Mouse (Mus musculus): ENCODE measurements around the gene Ttyh2.

Gene Ttyh2

GRCm38 (mm10) chr11:114652531-114652930 is 22.7 kb upstream of the Ttyh2 start:
- no peak for TF ChIP-seq GATA4 (IDR thresholded peaks at IDR 0.05; ENCODE audit: insufficient replicate concordance, low read length)

GRCm38 (mm10) chr11:114653664-114654063 is 21.6 kb upstream of the Ttyh2 start:
- no peak for TF ChIP-seq GATA4 (IDR thresholded peaks at IDR 0.05; ENCODE audit: insufficient replicate concordance, low read length)

- no peak for TF ChIP-seq GATA4 (IDR thresholded peaks at IDR 0.05; ENCODE audit: insufficient replicate concordance, low read length)
Measured at GRCm38 (mm10) chr11:114654552-114654951, 20.7 kb upstream of the Ttyh2 start.

GRCm38 (mm10) chr11:114655350-114656008 is 19.8 kb upstream of the Ttyh2 start:
- no peak for TF ChIP-seq GATA4 (IDR thresholded peaks at IDR 0.05; ENCODE audit: insufficient replicate concordance, low read length)

- no peak for TF ChIP-seq GATA4 (IDR thresholded peaks at IDR 0.05; ENCODE audit: insufficient replicate concordance, low read length)
Measured at GRCm38 (mm10) chr11:114656994-114657644, 18.1 kb upstream of the Ttyh2 start.

- TF ChIP-seq GATA4 (IDR thresholded peaks at IDR 0.05; ENCODE audit: insufficient replicate concordance, low read length), result no peak
Measured at GRCm38 (mm10) chr11:114657737-114658136, 17.5 kb upstream of the Ttyh2 start.

- no peak for TF ChIP-seq GATA4 (IDR thresholded peaks at IDR 0.05; ENCODE audit: insufficient replicate concordance, low read length)
Measured at GRCm38 (mm10) chr11:114662161-114662560, 13.1 kb upstream of the Ttyh2 start.

GRCm38 (mm10) chr11:114662746-114663362 is 12.4 kb upstream of the Ttyh2 start:
- no peak for TF ChIP-seq GATA4 (IDR thresholded peaks at IDR 0.05; ENCODE audit: insufficient replicate concordance, low read length)

GRCm38 (mm10) chr11:114664164-114664563 is 11.1 kb upstream of the Ttyh2 start:
- TF ChIP-seq GATA4 (IDR thresholded peaks at IDR 0.05; ENCODE audit: insufficient replicate concordance, low read length), result no peak

GRCm38 (mm10) chr11:114665463-114665862 is 9.8 kb upstream of the Ttyh2 start:
- no peak for TF ChIP-seq GATA4 (IDR thresholded peaks at IDR 0.05; ENCODE audit: insufficient replicate concordance, low read length)

GRCm38 (mm10) chr11:114666786-114667185 is 8.4 kb upstream of the Ttyh2 start:
- TF ChIP-seq GATA4 (IDR thresholded peaks at IDR 0.05; ENCODE audit: insufficient replicate concordance, low read length), result no peak

- TF ChIP-seq GATA4 (IDR thresholded peaks at IDR 0.05; ENCODE audit: insufficient replicate concordance, low read length), result no peak
Measured at GRCm38 (mm10) chr11:114667236-114667931, 7.8 kb upstream of the Ttyh2 start.

- peak; percentile 52; the same call in 1 of the 2 replicates for TF ChIP-seq GATA4 (IDR thresholded peaks at IDR 0.05; ENCODE audit: insufficient replicate concordance, low read length)
Measured at GRCm38 (mm10) chr11:114668301-114668710, 6.9 kb upstream of the Ttyh2 start, which contains the start of gene Rpl38. Gene Rpl38 (plus strand): TSS chr11:114668524.

GRCm38 (mm10) chr11:114668741-114669623 is 6.2 kb upstream of the Ttyh2 start:
- no peak for TF ChIP-seq GATA4 (IDR thresholded peaks at IDR 0.05; ENCODE audit: insufficient replicate concordance, low read length)

All from liver, adult (tissue).